Mouse (Mus musculus) left cerebral cortex, postnatal 25 days (tissue): ENCODE measurements at regions not wholly inside any gene's neighbourhood (a gene's known extent, or its start where the extent isn't known, plus 50 kb on each side); places are given as distances from the start of the nearest gene placed in this dataset.

Experiments
- DNase-seq, 2 experiments: peaks; one replicate each; pipeline ENCODE4 v3.0.0; 2022; ENCODE audit warnings: low spot score in 2 of 2, mixed read lengths in 1 of 2
- intact Hi-C: fragments of 180-260 bp; cut with DNase I; formaldehyde crosslinking; loops from one replicate; pipeline ENCODE4 v1.15.1; 2025

DNA sequence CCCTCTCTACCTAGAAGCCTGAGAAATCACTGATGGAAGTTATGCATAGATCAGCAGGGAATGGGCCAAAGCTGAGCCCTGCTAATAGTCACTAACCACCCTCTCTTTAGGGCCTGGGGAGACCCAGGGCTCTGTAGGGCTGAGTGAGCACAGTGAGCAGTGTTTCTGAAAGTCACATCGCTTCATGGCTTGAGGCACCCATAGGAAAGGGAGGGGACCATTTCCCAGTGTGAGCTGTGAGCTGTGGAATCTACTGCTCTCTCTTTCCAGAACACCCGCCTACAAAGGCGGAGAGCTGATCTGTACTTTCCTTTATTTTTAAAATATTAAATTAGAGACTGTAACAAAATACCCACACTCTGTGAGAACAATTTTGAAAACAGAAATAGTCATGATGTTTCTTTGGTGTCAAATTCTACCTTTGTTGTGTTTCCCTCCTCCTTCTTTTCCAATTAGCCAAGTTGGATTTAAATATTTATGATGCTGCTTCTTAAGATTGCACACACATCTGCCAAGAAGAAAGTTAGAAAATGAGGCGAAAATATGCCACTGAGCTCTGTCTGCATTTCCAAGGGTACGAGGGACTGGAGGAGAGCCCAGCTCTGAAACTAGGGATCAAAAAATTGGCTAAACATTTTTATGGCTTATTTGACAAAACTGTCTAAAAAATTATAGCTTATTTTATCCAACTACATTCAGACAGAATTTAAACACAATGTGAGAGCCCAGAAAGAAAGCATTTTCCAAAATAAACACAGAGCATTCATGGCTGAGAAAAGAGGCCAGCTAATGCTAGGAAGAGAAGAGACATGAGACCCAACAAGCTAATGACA, 111.7 kb upstream of the Tmtc1 start:
- DNase-seq: peak; percentile 47 to 90
- intact Hi-C loops: loop anchor here (2.0 to 5.0 kb wide), 3 partner anchors 66 to 125 kb away; partner anchors contain the start of gene Tmtc1

GRCm38 (mm10) chr6:148554463-148554862, 110.3 kb upstream of the Tmtc1 start:
- intact Hi-C loops: no loop called here
- peak; percentile 25 to 80 for DNase-seq

DNA sequence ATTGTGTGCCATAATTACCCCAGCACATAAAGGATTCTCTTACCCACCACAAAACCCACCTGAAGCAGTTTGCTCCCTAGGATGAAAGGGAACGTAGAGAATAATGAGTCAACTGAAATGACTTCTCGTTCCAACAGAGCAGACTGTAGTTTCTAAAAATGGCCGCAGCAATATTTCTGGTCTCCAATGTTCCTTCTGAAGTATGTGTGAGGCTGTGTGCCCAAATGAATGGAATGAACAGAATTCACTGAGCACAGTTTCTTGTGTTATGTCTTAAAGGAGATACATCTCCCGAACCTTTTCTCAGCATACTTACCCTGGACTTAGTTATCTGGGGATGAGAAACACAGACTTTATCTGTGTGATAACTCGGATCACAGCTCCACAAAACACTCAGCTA, 109.4 kb upstream of the Tmtc1 start:
- DNase-seq: peak; percentile 25 to 82
- intact Hi-C loops: no loop called here

DNA sequence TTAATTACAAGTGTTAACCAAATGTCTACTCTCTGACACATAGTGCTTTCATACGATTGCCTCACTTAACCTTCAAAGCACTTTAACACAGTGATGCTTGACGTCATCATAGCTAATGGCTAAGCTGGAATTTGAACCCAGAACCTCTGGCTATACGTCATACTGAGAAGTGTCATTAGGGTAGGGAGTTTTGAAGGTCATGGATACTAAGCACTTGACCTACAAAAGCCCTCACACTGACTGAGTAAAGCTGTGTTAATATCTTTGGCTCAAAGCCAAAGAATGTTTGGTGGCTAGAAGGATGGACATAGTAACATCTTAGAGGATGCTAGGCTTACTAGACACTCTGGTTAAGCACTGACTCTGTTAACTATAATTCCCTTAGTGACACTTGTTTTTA, 106.9 kb upstream of the Tmtc1 start:
- intact Hi-C loops: no loop called here
- DNase-seq: no peak

DNA sequence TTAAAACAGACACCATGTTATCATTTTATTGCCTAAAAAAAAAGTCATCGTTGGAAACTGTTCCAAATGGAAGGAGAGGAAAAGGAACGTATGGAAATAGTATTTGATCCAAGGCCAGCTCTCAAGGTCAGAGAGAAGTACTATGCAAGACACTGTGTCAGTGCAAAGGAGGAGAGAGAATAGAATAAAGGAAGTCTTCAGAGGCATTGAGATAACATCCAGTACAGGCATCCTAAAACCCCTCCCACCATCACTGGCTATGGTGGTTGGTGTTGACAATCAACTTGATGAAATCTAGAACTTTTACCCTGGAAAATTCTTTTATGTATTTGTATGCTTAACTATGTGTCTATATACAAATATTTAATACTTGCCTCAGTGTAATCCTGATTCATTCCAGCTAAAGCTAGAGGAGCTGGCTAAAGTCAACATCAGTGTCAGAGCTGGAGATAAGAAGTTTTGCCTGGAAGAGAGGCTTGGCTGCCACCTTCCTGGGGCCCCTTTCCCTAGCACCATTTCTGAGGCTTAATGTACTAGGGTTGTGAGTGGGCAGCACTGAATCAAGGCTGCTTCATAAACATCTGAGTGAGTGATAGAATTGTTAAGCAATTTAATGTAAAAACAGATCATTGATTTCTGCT, 104.1 kb upstream of the Tmtc1 start:
- intact Hi-C loops: no loop called here

DNA sequence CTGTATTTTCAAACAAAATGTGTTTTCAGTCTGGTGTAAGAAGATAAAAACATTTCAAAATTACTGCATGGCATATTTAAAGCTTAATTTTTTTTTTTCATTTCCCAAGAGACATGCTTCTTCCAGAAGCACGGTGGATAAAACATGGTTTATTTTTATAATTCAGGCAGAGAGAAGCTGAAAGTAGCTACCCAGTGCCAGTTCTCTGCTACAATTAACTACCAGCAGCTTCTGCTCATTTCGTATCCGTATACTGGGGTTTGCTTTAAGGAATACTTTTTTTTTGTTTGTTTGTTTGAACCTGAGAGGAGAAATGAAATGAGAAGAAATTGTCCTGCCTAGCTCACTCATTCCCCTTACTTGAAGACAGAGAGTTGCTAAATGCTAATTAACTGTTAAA, 98.9 kb upstream of the Tmtc1 start:
- intact Hi-C loops: loop anchor here (5.0 kb wide), 1 partner anchor 101 kb away; the partner anchor contains the start of gene Tmtc1
- peak in 1 of 2 experiments; percentile 55 for DNase-seq

More for the DNA sequence above, 104.1 kb upstream of the Tmtc1 start:
- no peak for DNase-seq

DNA sequence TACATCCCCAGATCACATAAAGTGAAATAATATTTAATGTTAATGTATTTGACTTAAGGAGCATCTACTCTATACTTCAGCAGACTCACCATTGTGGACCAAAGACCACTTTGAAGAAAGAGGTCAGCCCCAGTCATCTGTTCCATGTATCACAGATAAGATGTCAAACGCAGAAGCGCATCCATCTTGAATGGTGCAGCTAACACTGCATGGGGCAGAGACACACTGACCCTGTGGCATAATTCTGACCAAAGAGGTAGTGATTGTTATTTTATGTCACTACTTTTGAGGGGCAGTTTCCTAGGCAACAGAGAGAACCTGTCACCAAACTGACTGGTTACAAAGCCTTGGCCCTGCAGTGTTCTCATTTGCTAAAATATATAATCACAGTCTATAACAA, 97.8 kb upstream of the Tmtc1 start:
- DNase-seq: no peak
- intact Hi-C loops: loop anchor here (5.0 kb wide), 1 partner anchor 100 kb away; the partner anchor contains the start of gene Tmtc1

DNA sequence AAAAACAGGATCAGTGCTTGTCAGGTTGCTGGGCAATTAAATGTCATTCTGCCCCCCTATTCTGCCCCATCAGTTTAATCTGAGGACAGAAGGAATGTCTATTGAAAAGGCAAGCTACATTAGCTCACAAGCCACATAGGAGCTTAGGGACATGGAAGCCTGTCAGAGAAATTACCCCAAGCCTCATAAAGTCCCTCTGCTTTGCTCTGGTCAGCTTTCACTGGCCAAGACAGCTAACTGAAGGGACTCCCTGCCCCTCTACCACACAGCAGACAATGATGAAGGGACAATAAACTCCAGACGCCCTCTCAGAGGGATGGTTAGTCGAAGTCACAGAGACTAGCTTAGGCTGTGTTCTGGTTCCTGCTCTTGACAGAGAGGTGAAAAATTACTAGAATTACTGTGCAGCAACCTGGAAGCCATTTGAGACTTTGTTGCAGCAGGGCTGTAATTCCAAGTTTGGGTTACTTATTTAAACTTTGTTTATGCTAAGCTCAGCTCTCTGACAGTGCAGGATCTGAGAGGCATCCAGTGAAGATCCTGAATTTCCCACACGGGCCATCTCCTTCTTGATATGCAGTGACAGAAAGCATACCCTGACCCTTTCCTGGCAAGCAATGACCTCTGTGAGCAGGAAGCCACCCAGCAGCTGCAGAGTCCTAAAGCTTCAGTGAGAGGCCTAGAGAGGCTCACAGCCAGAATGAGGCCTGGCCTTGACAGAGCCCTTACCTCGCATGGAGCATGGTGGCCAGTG, 95.2 kb upstream of the Tmtc1 start:
- intact Hi-C loops: no loop called here
- DNase-seq: no peak

GRCm38 (mm10) chr6:148534364-148534763, 90.2 kb upstream of the Tmtc1 start:
- intact Hi-C loops: no loop called here
- DNase-seq: no peak

DNA sequence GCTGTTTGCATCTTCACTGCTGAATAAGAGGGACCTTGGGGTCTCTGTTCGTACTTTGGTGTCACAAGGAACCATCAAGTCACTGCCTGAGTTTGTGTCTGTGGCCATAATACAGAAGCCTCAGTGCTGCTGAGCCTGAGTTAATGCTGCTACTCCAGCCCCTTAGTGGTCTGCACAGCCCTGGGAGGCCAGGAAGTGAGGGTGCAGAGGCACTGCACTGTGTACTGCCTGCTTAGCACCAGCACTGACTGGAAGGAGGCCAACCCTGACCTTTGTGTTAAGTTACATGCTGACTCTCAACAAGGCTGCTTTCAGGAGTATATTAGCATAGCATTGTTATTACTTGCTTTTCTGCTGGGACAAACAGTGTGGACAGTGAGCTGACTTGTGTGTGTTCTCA, 86.9 kb upstream of the Tmtc1 start:
- intact Hi-C loops: no loop called here
- DNase-seq: no peak

DNA sequence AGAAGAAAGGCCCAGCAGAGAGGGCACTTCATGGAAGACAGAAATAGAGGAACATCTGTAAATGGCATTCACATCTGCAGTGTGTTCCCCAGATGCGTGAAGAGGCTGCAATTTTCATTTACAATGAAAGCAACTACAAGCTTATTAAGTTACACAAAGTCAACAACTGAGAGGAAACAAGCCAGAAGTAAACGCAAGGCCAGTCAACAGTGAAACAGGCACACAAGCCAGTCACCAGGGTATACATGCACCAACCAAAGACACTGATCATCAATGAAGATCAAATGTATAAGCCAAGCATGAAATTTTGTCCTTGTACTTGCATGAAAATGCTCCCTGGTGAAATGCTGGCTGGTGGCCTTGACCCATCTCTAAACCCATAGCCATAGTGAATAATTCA, 84.4 kb upstream of the Tmtc1 start:
- intact Hi-C loops: no loop called here

DNA sequence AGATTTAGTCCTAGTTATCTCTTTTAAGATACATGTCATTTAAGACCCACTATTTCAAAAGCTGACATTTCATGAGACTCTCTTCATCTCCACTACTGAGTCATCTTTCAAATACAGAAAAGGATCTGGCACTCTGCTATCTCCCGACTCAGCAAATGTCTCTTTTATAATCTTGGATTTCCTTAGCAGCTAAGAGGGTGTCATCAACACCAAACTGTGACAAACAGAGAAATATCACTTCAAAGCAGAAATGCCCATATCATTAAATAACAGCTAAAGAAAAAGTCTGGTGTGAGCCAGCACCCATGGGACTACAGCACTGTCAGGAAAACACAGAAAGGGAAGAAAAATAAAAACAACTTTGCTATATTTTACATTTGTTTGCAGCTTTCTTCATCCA, 78.7 kb upstream of the Tmtc1 start:
- peak in 1 of 2 experiments; percentile 85 for DNase-seq
- intact Hi-C loops: loop anchor here (1.0 to 5.0 kb wide), 2 partner anchors 18 to 81 kb away; partner anchors contain the start of gene Tmtc1

More for the DNA sequence above, 84.4 kb upstream of the Tmtc1 start:
- DNase-seq: no peak

- DNase-seq: no peak
- intact Hi-C loops: no loop called here
Observed at GRCm38 (mm10) chr6:148517536-148518245, 73.5 kb upstream of the Tmtc1 start.

DNA sequence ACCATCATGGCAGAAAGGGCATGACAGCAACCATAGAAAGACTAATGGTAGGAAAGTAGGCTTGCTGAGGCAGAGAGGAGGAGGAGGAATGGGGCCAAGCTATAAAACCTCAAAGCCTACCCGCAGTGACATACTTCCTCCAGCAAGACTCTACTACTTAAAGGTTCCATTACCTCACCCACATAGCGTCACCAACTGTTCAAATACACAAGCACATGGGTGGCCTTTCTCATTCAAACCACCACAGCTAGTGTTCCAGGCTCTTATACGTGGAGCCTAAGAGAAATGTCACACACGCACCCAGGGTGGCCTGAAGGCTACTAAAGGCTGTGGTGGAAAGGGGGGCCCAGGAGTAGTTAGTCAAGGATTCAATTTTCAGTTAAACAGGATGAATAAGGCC, 72.5 kb upstream of the Tmtc1 start:
- intact Hi-C loops: no loop called here
- DNase-seq: no peak

GRCm38 (mm10) chr6:148515105-148515504, 70.9 kb upstream of the Tmtc1 start:
- intact Hi-C loops: no loop called here

GRCm38 (mm10) chr6:148514645-148515044, 70.5 kb upstream of the Tmtc1 start:
- intact Hi-C loops: no loop called here
- no peak for DNase-seq

More at GRCm38 (mm10) chr6:148515105-148515504, 70.9 kb upstream of the Tmtc1 start:
- DNase-seq: no peak

GRCm38 (mm10) chr6:148514124-148514523, 69.9 kb upstream of the Tmtc1 start:
- intact Hi-C loops: no loop called here
- DNase-seq: peak; percentile 37 to 41

GRCm38 (mm10) chr6:148513134-148513533, 68.9 kb upstream of the Tmtc1 start:
- no peak for DNase-seq
- intact Hi-C loops: no loop called here

GRCm38 (mm10) chr6:148505325-148505724, 61.1 kb upstream of the Tmtc1 start:
- intact Hi-C loops: loop anchor here (1.0 kb wide), 1 partner anchor 18 kb away; no protein-coding TSS in a partner anchor
- DNase-seq: peak in 1 of 2 experiments; percentile 54
